Mouse (Mus musculus): ENCODE data around the gene Fam43a. TPM values are rescaled to one million over a fixed set of nuclear protein-coding genes. Genes with fewer than 3 reads are reported as not detected.

Fam43a gene
- polyA plus RNA-seq, 1 experiment, result 0.17 TPM

- Histone ChIP-seq H3K4me1 (ENCODE audit: control insufficient read depth) (peaks cover 17% of the 10 kb centered on the region), H3K27me3 (ENCODE audit: control insufficient read depth) (no peaks in the 10 kb centered on the region), H3K4me3 (replicated peaks) (no peak overlapping the region), H3K36me3 (ENCODE audit: control insufficient read depth) (peaks cover 94% of the 10 kb centered on the region), H3K9me3 (ENCODE audit: control insufficient read depth, low read length) (no peaks in the 10 kb centered on the region)
- TF ChIP-seq TAL1 (IDR thresholded peaks at IDR 0.05; ENCODE audit: low read length) (no peak), GATA1 (IDR thresholded peaks at IDR 0.05; ENCODE audit: low read length) (no peak)
Measured at GRCm38 (mm10) chr16:30570173-30570572, 29.4 kb upstream of the Fam43a start.

- no peaks in the 10 kb centered on the region for H3K27me3 ChIP-seq (ENCODE audit: control insufficient read depth)
- peaks cover 5% of the 10 kb centered on the region for H3K4me1 ChIP-seq (ENCODE audit: control insufficient read depth)
- H3K36me3 ChIP-seq (ENCODE audit: control insufficient read depth), result peaks cover 96% of the 10 kb centered on the region
- H3K4me3 ChIP-seq (replicated peaks), result no peak overlapping the region
- no peak for TF ChIP-seq GATA1 (IDR thresholded peaks at IDR 0.05; ENCODE audit: low read length)
- TF ChIP-seq TAL1 (IDR thresholded peaks at IDR 0.05; ENCODE audit: low read length), result no peak
- H3K9me3 ChIP-seq (ENCODE audit: control insufficient read depth, low read length), result no peaks in the 10 kb centered on the region
Measured at GRCm38 (mm10) chr16:30571378-30571777, 28.1 kb upstream of the Fam43a start.

- Histone ChIP-seq H3K9me3 (ENCODE audit: control insufficient read depth, low read length) (no peaks in the 10 kb centered on the region), H3K27me3 (ENCODE audit: control insufficient read depth) (no peaks in the 10 kb centered on the region), H3K4me1 (ENCODE audit: control insufficient read depth) (no peaks in the 10 kb centered on the region; the same call in 1 of the 2 replicates), H3K36me3 (ENCODE audit: control insufficient read depth) (peaks cover 96% of the 10 kb centered on the region), H3K4me3 (replicated peaks) (no peak overlapping the region)
- TF ChIP-seq GATA1 (IDR thresholded peaks at IDR 0.05; ENCODE audit: low read length) (no peak), TAL1 (IDR thresholded peaks at IDR 0.05; ENCODE audit: low read length) (no peak)
Measured at GRCm38 (mm10) chr16:30572239-30572638, 27.3 kb upstream of the Fam43a start.

GRCm38 (mm10) chr16:30575815-30576214 is 23.7 kb upstream of the Fam43a start:
- Histone ChIP-seq H3K4me1 (ENCODE audit: control insufficient read depth) (no peaks in the 10 kb centered on the region), H3K27me3 (ENCODE audit: control insufficient read depth) (no peaks in the 10 kb centered on the region), H3K36me3 (ENCODE audit: control insufficient read depth) (peaks cover 96% of the 10 kb centered on the region), H3K9me3 (ENCODE audit: control insufficient read depth, low read length) (no peaks in the 10 kb centered on the region), H3K4me3 (replicated peaks) (no peak overlapping the region)
- no peak for TF ChIP-seq GATA1 (IDR thresholded peaks at IDR 0.05; ENCODE audit: low read length)
- no peak for TF ChIP-seq TAL1 (IDR thresholded peaks at IDR 0.05; ENCODE audit: low read length)

GRCm38 (mm10) chr16:30576392-30576791 is 23.1 kb upstream of the Fam43a start:
- H3K4me3 ChIP-seq (replicated peaks), result no peak overlapping the region
- no peaks in the 10 kb centered on the region for H3K27me3 ChIP-seq (ENCODE audit: control insufficient read depth)
- peaks cover 96% of the 10 kb centered on the region for H3K36me3 ChIP-seq (ENCODE audit: control insufficient read depth)
- no peaks in the 10 kb centered on the region for H3K4me1 ChIP-seq (ENCODE audit: control insufficient read depth)
- TF ChIP-seq TAL1 (IDR thresholded peaks at IDR 0.05; ENCODE audit: low read length) (no peak), GATA1 (IDR thresholded peaks at IDR 0.05; ENCODE audit: low read length) (no peak)
- H3K9me3 ChIP-seq (ENCODE audit: control insufficient read depth, low read length), result no peaks in the 10 kb centered on the region

DNA sequence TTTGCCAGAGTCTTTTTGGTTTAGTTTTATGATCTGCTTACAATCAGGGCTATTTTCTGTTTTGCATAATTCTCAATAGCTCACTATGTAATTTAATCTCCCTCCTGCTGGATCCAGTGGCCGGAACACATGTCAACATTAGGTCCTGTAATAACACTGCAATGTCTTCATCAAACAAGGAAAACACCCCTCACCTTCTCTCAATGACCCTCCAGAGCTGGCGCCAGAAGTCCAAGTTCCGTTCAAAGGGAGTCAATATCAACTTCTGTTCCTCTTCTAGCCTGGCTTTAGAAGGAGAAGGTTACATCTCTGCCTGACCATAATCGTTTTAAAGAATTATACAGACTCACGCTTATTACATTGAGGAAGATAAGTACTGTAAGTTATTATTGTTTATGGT is 18.8 kb upstream of the Fam43a start:
- TF ChIP-seq TAL1 (IDR thresholded peaks at IDR 0.05; ENCODE audit: low read length) (no peak), GATA1 (IDR thresholded peaks at IDR 0.05; ENCODE audit: low read length) (no peak)
- H3K27me3 ChIP-seq (ENCODE audit: control insufficient read depth), result no peaks in the 10 kb centered on the region
- peaks cover 4% of the 10 kb centered on the region for H3K4me1 ChIP-seq (ENCODE audit: control insufficient read depth)
- H3K9me3 ChIP-seq (ENCODE audit: control insufficient read depth, low read length), result no peaks in the 10 kb centered on the region
- no peak overlapping the region for H3K4me3 ChIP-seq (replicated peaks)
- H3K36me3 ChIP-seq (ENCODE audit: control insufficient read depth), result peaks cover 100% of the 10 kb centered on the region

DNA sequence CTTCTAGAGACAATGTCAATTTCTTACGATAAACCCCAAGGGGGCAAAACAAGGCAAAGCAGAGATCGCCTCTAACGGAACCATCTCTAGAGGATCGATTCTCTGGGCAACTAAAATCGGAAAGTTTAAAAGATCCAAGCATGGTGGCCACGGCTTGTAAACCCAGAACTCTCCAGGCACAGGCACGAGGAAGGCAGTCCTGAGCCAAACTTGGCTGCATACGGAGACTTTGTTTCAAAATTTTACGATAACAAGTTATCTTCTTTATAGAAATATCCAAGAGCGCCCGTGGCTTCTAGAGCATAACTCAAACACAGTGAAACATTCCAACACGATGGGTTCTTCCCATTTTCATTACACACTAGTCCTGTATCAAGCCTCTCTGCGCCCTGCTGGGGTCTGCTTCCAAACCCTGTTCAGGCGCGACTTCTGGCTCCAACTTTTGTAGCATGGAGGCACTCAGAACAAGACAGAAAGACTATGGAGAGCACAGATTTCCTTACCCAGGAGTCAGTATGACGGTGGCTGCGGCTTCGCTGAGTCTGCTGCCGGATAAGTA is 12.5 kb upstream of the Fam43a start:
- Histone ChIP-seq H3K9me3 (ENCODE audit: control insufficient read depth, low read length) (no peaks in the 10 kb centered on the region), H3K36me3 (ENCODE audit: control insufficient read depth) (peaks cover 38% of the 10 kb centered on the region), H3K27me3 (ENCODE audit: control insufficient read depth) (peaks cover 15% of the 10 kb centered on the region), H3K4me3 (replicated peaks) (peak overlapping the region; percentile 78), H3K4me1 (ENCODE audit: control insufficient read depth) (peaks cover 19% of the 10 kb centered on the region)
- TF ChIP-seq TAL1 (IDR thresholded peaks at IDR 0.05; ENCODE audit: low read length), result no peak

DNA sequence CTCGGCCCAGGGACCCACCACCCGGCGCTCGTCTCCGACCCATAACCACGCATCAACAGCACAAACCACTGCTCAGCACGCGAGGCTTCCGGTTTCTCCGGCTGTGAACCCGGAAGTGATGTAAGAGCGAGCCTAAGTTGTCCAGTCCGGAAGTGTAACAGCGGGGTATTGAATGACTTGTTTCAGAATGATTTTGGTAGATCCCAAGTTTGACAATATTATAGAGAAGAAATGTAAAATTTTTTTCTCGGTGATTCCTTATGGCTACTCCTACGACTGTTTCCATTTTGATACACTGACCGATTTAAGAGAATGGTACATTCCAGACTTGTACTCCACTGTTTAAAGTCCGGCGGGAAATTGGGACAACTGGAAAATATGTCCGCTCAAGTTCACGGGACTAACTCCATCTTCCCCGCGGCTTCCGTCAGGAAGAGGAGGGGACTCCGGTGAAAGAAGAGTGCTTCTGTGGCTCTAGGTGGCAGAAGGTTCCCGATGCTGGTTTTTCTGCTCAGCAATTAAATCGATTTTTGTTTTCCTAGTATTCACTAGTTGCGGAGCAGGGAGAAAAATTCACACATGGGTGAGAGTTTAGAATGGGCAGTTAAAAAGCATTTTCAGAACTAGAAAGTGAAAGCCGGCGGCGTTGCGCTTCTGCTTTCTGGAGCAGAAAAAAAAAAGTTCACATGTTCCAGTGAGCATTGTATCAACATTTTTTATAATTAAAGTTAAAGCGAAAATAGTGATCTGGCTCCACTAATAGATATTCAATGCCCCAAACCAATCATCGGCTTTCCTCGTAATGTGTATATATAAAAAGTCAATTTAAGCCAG is 11.8 kb upstream of the Fam43a start, which contains the start of gene Lsg1:
Lsg1 (minus strand) TSS at position 99 of the 834 bp plus-strand sequence.
- Histone ChIP-seq H3K9me3 (ENCODE audit: control insufficient read depth, low read length) (no peaks in the 10 kb centered on the region), H3K36me3 (ENCODE audit: control insufficient read depth) (peaks cover 31% of the 10 kb centered on the region), H3K27me3 (ENCODE audit: control insufficient read depth) (peaks cover 15% of the 10 kb centered on the region), H3K4me3 (replicated peaks) (peak within 1 kb of the TSS; percentile 78), H3K4me1 (ENCODE audit: control insufficient read depth) (peaks cover 19% of the 10 kb centered on the region)
- TF ChIP-seq TAL1 (IDR thresholded peaks at IDR 0.05; ENCODE audit: low read length), result no peak
- TF ChIP-seq GATA1 (IDR thresholded peaks at IDR 0.05; ENCODE audit: low read length), result no peak
